Mouse (Mus musculus) olfactory bulb, adult 2 months (tissue): ENCODE measurements around the gene Tada2b. TPM values are rescaled to one million over a fixed set of nuclear protein-coding genes. Genes with fewer than 3 reads are reported as not detected.

ENCODE experiments used
- H3K27ac ChIP-seq: fragments of 200-500 bp; 2 replicates; pipeline ENCODE4 v1.5.1; 2012; ENCODE audit warnings: low read depth, low read length; ENCODE audit not compliant: insufficient read depth
- H3K4me1 ChIP-seq: fragments of 200-500 bp; 2 replicates; pipeline ENCODE4 v1.6.1; 2012; ENCODE audit warnings: low read length; ENCODE audit not compliant: control insufficient read depth, insufficient read depth
- H3K4me3 ChIP-seq: fragments of 200-500 bp; 2 replicates; pipeline ENCODE4 v1.5.1; 2012; ENCODE audit warnings: mild to moderate bottlenecking, low read depth, low read length, moderate library complexity; ENCODE audit not compliant: insufficient read depth
- CTCF ChIP-seq: fragments of 200-500 bp; IDR thresholded peaks from 2 replicates; pipeline ENCODE4 v1.5.1; 2012; ENCODE audit warnings: low read depth, mild to moderate bottlenecking, low read length, moderate library complexity; ENCODE audit not compliant: insufficient read depth
- POLR2A ChIP-seq: fragments of 200-500 bp; IDR thresholded peaks from 2 replicates; pipeline ENCODE4 v1.6.1; 2012; ENCODE audit warnings: mild to moderate bottlenecking, low read depth, low read length, moderate library complexity; ENCODE audit not compliant: insufficient read depth
- WGBS: fragments of 180-500 bp; shearing (Covaris S2); methylation state at CpG from one replicate; pipeline ENCODE4 v1.1.7; 2018; 5-methylcytosine and 5-hydroxymethylcytosine counted together
- polyA plus RNA-seq: library from polyadenylated mRNA; stranded (reverse); fragments of >200 nt; gene quantifications from 2 replicates; pipeline ENCODE4 v1.2.4, GENCODE M21; 2012; ENCODE audit warnings: low replicate concordance; ENCODE audit not compliant: missing spikeins, insufficient read depth, insufficient read length

Gene Tada2b
- polyA plus RNA-seq, 1 experiment = not detected

GRCm38 (mm10) chr5:36489225-36489624 is 5.1 kb upstream of the Tada2b start:
- Histone ChIP-seq H3K27ac (no peak overlapping the region), H3K4me3 (no peak overlapping the region), H3K4me1 (peaks cover 10% of the 10 kb centered on the region)
- TF ChIP-seq POLR2A (no peak), CTCF (no peak)
- 42% methylated on average over 2 of the region's 2 CpGs for WGBS

GRCm38 (mm10) chr5:36485306-36485705 is 1.2 kb upstream of the Tada2b start:
- TF ChIP-seq POLR2A (no peak), CTCF (no peak)
- WGBS = 57% methylated on average over 19 of the region's 19 CpGs
- H3K27ac ChIP-seq = no peak overlapping the region
- H3K4me1 ChIP-seq = peaks cover 24% of the 10 kb centered on the region
- H3K4me3 ChIP-seq = peak overlapping the region; percentile 59; the same call in 1 of the 2 replicates

- Histone ChIP-seq H3K4me3 (peak overlapping the region; percentile 94), H3K4me1 (peaks cover 31% of the 10 kb centered on the region), H3K27ac (peak overlapping the region; percentile 27)
- no peak; the same call in 1 of the 2 replicates for TF ChIP-seq POLR2A
- WGBS = 5% methylated on average over 58 of the region's 58 CpGs
These were observed 633 bp downstream of the Tada2b start for GRCm38 (mm10) chr5:36483203-36484101.

GRCm38 (mm10) chr5:36481114-36481513 is 3.0 kb downstream of the Tada2b start:
- 66% methylated on average over 1 of the region's 1 CpGs for WGBS
- no peak overlapping the region for H3K27ac ChIP-seq
- TF ChIP-seq CTCF = no peak
- TF ChIP-seq POLR2A = no peak
- peaks cover 31% of the 10 kb centered on the region for H3K4me1 ChIP-seq
- no peak overlapping the region for H3K4me3 ChIP-seq

GRCm38 (mm10) chr5:36480398-36480797 is 3.7 kb downstream of the Tada2b start:
- no peak for TF ChIP-seq POLR2A
- TF ChIP-seq CTCF = no peak
- Histone ChIP-seq H3K27ac (no peak overlapping the region), H3K4me3 (no peak overlapping the region), H3K4me1 (peaks cover 29% of the 10 kb centered on the region)
- WGBS = 68% methylated on average over 4 of the region's 4 CpGs

GRCm38 (mm10) chr5:36479735-36480134 is 4.3 kb downstream of the Tada2b start:
- Histone ChIP-seq H3K4me3 (no peak overlapping the region), H3K27ac (no peak overlapping the region), H3K4me1 (peaks cover 22% of the 10 kb centered on the region)
- 58% methylated on average over 2 of the region's 2 CpGs for WGBS
- TF ChIP-seq CTCF (no peak), POLR2A (no peak)

- 82% methylated on average over 6 of the region's 6 CpGs for WGBS
- TF ChIP-seq CTCF (no peak), POLR2A (no peak)
- peaks cover 21% of the 10 kb centered on the region for H3K4me1 ChIP-seq
- H3K27ac ChIP-seq = no peak overlapping the region
- H3K4me3 ChIP-seq = no peak overlapping the region
These were observed 5.3 kb downstream of the Tada2b start for GRCm38 (mm10) chr5:36478540-36479420.

GRCm38 (mm10) chr5:36477486-36477885 is 6.6 kb downstream of the Tada2b start:
- H3K4me1 ChIP-seq = peaks cover 18% of the 10 kb centered on the region
- WGBS = 83% methylated on average over 3 of the region's 3 CpGs
- TF ChIP-seq POLR2A (no peak), CTCF (no peak)
- H3K27ac ChIP-seq = no peak overlapping the region
- H3K4me3 ChIP-seq = no peak overlapping the region

- TF ChIP-seq CTCF (no peak), POLR2A (no peak)
- Histone ChIP-seq H3K4me3 (no peak overlapping the region), H3K4me1 (peaks cover 3% of the 10 kb centered on the region; the same call in 1 of the 2 replicates), H3K27ac (no peak overlapping the region)
- 85% methylated on average over 5 of the region's 5 CpGs for WGBS
These were observed 9.8 kb downstream of the Tada2b start for GRCm38 (mm10) chr5:36474283-36474682.
